Mouse (Mus musculus): ENCODE measurements around the gene Lyrm7.

- no peak for TF ChIP-seq POLR2A (IDR thresholded peaks at IDR 0.05; ENCODE audit: low read depth, low read length)
- TF ChIP-seq CTCF (IDR thresholded peaks at IDR 0.05; ENCODE audit: extremely low read depth, insufficient read depth, insufficient read length, insufficient replicate concordance): no peak
Measured at GRCm38 (mm10) chr11:54887927-54888326, 27.2 kb upstream of the Lyrm7 start.

Measured in spleen, adult 2 months (tissue).